Mouse (Mus musculus) kidney, postnatal 0 days (tissue): ENCODE results near the gene Olfr994. TPM values are rescaled to one million over a fixed set of nuclear protein-coding genes. Genes with fewer than 3 reads are reported as not detected.

Experiments
- ATAC-seq: fragments of 200-750 bp; cut with Nextera tagmentation; replicated peaks from 2 replicates; pipeline ENCODE4 v1.8.0; 2017; ENCODE audit warnings: low read depth, moderate number of reproducible peaks, moderate TSS enrichment, moderate library complexity; ENCODE audit not compliant: low FRiP score
- DNase-seq: peaks from one replicate; pipeline ENCODE4 v3.0.0-alpha.2; 2016; ENCODE audit warnings: low spot score
- H3K27ac ChIP-seq: fragments of 300-500 bp; sonication (generic); 2 replicates; pipeline ENCODE4 v1.5.1; 2014; ENCODE audit warnings: mild to moderate bottlenecking
- H3K27me3 ChIP-seq: fragments of 300-500 bp; sonication (generic); 2 replicates; pipeline ENCODE4 v1.6.1; 2014; ENCODE audit warnings: low read length, mixed read lengths; ENCODE audit not compliant: insufficient read depth
- H3K36me3 ChIP-seq: fragments of 300-500 bp; sonication (generic); 2 replicates; pipeline ENCODE4 v1.6.1; 2014; ENCODE audit warnings: low read length, mixed read lengths; ENCODE audit not compliant: insufficient read depth
- H3K4me1 ChIP-seq: fragments of 300-500 bp; sonication (generic); replicated peaks from 2 replicates; pipeline ENCODE4 v1.6.1; 2014; ENCODE audit warnings: antibody characterized with exemption, low read length, mixed read lengths; ENCODE audit not compliant: insufficient read depth
- H3K4me2 ChIP-seq: fragments of 300-500 bp; sonication (generic); 2 replicates; pipeline ENCODE4 v1.6.1; 2014; ENCODE audit warnings: mild to moderate bottlenecking, low read length, moderate library complexity, mixed read lengths
- H3K4me3 ChIP-seq: fragments of 300-500 bp; sonication (generic); replicated peaks from 2 replicates; pipeline ENCODE4 v1.5.1; 2014; ENCODE audit warnings: low read depth, low read length
- H3K9ac ChIP-seq: fragments of 300-500 bp; sonication (generic); 2 replicates; pipeline ENCODE4 v1.6.1; 2014; ENCODE audit warnings: low read depth, low read length
- H3K9me3 ChIP-seq: fragments of 300-500 bp; sonication (generic); replicated peaks from 2 replicates; pipeline ENCODE4 v1.6.1; 2016; ENCODE audit warnings: low read length, inconsistent platforms, mixed read lengths
- CTCF ChIP-seq: IDR thresholded peaks from 2 replicates; pipeline ENCODE4 v1.5.1; 2016; ENCODE audit warnings: antibody characterized with exemption, low read depth, mild to moderate bottlenecking, moderate library complexity
- WGBS: fragments of 180-500 bp; shearing (Covaris S2); extraction: QIAGEN DNeasy Blood & Tissue Kit; methylation state at CpG from one replicate; pipeline ENCODE4 v1.1.7; 2014; 5-methylcytosine and 5-hydroxymethylcytosine counted together
- polyA plus RNA-seq: library from polyadenylated mRNA; unstranded; fragments of >200 nt; fragmentation: Nextera tagmentation; extraction: Ambion mirVana; gene quantifications from 2 replicates; pipeline ENCODE4 v1.2.1, GENCODE M21; 2015

Olfr994 gene
- polyA plus RNA-seq = not detected in 2 replicates

DNA sequence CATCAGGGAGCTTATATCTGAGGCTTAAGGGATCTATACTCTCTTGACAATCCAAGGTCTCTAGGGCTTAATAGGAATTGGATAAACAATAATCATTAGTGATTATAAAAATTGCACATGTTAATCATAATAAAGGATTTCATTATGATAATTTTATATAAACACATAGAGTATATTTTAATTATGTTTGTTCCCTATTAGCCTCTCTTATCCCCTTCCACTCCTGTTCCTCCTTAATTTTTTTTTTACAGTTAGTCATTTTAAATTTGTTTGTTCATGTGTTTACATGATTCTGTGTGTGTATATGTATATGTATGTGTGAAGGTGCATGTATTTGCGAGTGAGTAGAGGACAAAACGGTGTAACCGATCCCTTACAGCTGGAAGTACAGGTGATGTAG is at the start of gene Olfr994:
TSS of gene Olfr994 (minus strand) at position 101 of the 400 bp plus-strand sequence.
- no peak within 1 kb of the TSS for H3K27ac ChIP-seq
- ATAC-seq = no peak

DNA sequence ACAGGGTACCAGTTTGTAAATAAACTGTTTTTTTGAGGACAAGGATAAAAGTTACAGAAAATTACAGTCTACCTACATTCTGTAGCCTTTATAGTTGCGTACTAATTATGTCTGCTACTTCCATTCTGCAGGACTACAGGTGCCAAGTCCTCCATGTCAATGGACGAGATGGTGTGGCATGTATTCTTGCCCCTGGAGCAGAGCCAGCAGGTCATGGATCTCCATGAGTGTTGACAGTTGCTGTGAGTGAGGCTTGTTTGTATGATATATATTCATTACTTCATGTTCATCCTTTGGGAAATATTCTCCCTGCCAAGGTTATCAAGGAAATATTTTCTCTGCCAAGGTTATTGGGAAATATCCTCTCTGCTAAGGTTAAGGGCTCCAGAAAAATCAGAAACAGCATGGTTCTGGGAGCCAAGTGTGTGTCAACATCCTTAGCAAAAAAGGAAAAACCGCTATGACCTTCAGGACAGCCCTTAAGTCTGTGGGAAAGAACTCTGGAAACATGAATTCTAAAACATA is 30.6 kb upstream of the Olfr994 start:
- no peak overlapping the region for H3K4me3 ChIP-seq
- H3K4me2 ChIP-seq = no peak overlapping the region
- DNase-seq (no peak), ATAC-seq (no peak)
- no peaks in the 10 kb centered on the region for H3K36me3 ChIP-seq
- H3K27me3 ChIP-seq = no peaks in the 10 kb centered on the region
- H3K9me3 ChIP-seq = no peaks in the 10 kb centered on the region
- 83% methylated on average over 3 of the region's 3 CpGs for WGBS
- no peak for TF ChIP-seq CTCF
- no peak overlapping the region for H3K27ac ChIP-seq
- no peaks in the 10 kb centered on the region for H3K4me1 ChIP-seq
- H3K9ac ChIP-seq = no peak overlapping the region

More for the DNA sequence above, at the start of gene Olfr994:
- 88% methylated on average over 3 of the region's 3 CpGs for WGBS
- no peak within 1 kb of the TSS for H3K9ac ChIP-seq
- H3K4me2 ChIP-seq = no peak within 1 kb of the TSS
- no peaks in the 10 kb centered on the region for H3K9me3 ChIP-seq
- no peaks in the 10 kb centered on the region for H3K36me3 ChIP-seq
- H3K4me1 ChIP-seq = no peaks in the 10 kb centered on the region
- H3K27me3 ChIP-seq = no peaks in the 10 kb centered on the region
- DNase-seq = no peak
- TF ChIP-seq CTCF = no peak
- H3K4me3 ChIP-seq = no peak within 1 kb of the TSS

DNA sequence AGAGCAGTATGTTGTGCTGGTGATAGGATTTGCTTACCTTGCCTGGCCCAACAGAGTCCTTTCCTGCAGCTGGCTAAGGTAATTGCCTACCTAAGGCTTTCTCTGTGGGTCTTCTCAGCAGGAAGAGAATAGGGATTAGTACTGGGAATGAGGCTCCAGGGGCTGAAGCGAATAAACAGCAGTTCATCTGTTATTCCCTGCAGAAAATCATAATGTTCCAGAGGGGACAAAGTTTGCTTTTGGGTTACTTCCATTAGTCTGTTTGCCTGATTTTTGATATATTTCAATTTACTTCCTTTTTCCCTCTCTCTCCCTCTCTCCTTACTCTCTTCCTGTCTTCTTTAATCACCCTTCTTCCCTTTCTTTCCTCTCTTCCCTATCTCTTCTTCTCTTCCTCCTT is 7.3 kb upstream of the Olfr994 start, which contains the start of gene Olfr995:
TSS of gene Olfr995 (minus strand) at position 101 of the 400 bp plus-strand sequence.
- no peaks in the 10 kb centered on the region for H3K9me3 ChIP-seq
- no peak within 1 kb of the TSS for H3K4me2 ChIP-seq
- 42% methylated on average over 1 of the region's 1 CpGs for WGBS
- H3K9ac ChIP-seq = no peak within 1 kb of the TSS
- DNase-seq = no peak
- no peaks in the 10 kb centered on the region for H3K4me1 ChIP-seq
- H3K27ac ChIP-seq = no peak within 1 kb of the TSS
- ATAC-seq = no peak
- H3K4me3 ChIP-seq = no peak within 1 kb of the TSS
- H3K27me3 ChIP-seq = no peaks in the 10 kb centered on the region
- H3K36me3 ChIP-seq = no peaks in the 10 kb centered on the region
- no peak for TF ChIP-seq CTCF

DNA sequence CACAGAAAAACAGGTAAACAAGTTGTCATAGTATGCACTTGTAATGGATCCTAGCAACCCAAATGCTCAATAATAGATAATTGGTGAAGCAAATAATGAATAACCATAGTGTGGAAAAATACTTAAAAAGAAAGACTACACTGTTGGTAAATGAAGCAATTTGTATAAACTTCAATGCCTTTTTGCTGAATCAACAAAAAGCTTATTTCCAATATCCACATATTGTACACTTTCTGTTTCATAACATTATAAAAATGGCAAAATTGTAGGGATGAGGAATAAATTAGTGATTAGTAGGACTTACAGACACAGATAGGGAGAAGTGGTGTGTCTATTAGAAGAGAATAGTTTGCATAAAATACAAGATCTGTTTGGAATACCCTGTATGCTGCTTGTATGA is 6.3 kb upstream of the Olfr994 start:
- H3K9ac ChIP-seq = no peak overlapping the region
- no peak for ATAC-seq
- no peak for DNase-seq

DNA sequence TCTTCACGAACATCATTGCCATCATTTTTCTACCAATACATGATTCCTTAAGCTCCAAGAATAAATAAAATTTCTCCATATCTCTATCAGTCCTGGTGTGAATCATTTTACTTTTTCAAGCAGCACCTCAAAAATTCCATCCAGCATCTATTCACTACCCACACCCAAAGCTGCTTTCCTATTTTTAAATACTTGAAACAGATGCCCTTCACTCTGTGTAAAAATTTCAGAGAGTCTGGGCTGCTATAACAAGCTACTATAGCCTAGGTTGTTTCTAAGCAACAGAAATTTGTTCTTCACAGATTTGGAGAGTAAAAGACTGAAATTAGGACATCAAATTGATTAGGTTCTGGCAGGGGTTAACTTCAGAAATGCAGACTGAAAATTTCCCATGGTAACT is 10.4 kb downstream of the Olfr994 start:
- no peak overlapping the region for H3K4me3 ChIP-seq
- no peak overlapping the region for H3K4me2 ChIP-seq
- H3K36me3 ChIP-seq = no peaks in the 10 kb centered on the region
- TF ChIP-seq CTCF = no peak
- no peaks in the 10 kb centered on the region for H3K4me1 ChIP-seq
- WGBS = 83% methylated on average over 1 of the region's 1 CpGs
- no peaks in the 10 kb centered on the region for H3K9me3 ChIP-seq
- ATAC-seq (no peak), DNase-seq (no peak)
- H3K27me3 ChIP-seq = no peaks in the 10 kb centered on the region
- no peak overlapping the region for H3K9ac ChIP-seq
- no peak overlapping the region for H3K27ac ChIP-seq

More for the DNA sequence above, 6.3 kb upstream of the Olfr994 start:
- H3K4me1 ChIP-seq = no peaks in the 10 kb centered on the region
- H3K9me3 ChIP-seq = no peaks in the 10 kb centered on the region
- no peak overlapping the region for H3K4me3 ChIP-seq
- H3K27ac ChIP-seq = no peak overlapping the region
- H3K36me3 ChIP-seq = no peaks in the 10 kb centered on the region
- H3K27me3 ChIP-seq = no peaks in the 10 kb centered on the region
- TF ChIP-seq CTCF = no peak
- H3K4me2 ChIP-seq = no peak overlapping the region

DNA sequence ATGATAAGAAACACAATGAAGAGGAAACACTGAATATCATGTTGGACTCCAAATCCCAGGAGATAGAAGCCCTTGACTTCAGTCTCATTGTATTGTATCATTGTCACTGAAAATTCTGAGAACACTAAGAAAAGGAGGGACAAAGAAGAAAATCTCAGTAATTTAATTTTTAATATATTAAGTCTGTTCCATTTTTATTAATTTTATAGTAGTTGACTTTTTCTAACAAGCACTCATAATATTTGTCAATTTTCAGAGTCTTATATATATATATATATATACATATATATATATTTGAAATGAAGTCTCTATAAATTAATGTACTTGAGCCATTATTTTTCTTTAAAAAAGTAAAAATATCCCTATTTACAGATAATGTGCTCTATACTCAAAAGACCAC is 21.5 kb downstream of the Olfr994 start, which contains the start of gene Olfr993:
TSS of gene Olfr993 (minus strand) at position 101 of the 400 bp plus-strand sequence.
- no peaks in the 10 kb centered on the region for H3K36me3 ChIP-seq
- no peaks in the 10 kb centered on the region for H3K27me3 ChIP-seq
- H3K9me3 ChIP-seq = no peaks in the 10 kb centered on the region
- DNase-seq (no peak), ATAC-seq (no peak)
- H3K27ac ChIP-seq = no peak within 1 kb of the TSS
- no peak within 1 kb of the TSS for H3K4me3 ChIP-seq
- no peak within 1 kb of the TSS for H3K9ac ChIP-seq
- no peak for TF ChIP-seq CTCF
- no peaks in the 10 kb centered on the region for H3K4me1 ChIP-seq
- H3K4me2 ChIP-seq = no peak within 1 kb of the TSS

DNA sequence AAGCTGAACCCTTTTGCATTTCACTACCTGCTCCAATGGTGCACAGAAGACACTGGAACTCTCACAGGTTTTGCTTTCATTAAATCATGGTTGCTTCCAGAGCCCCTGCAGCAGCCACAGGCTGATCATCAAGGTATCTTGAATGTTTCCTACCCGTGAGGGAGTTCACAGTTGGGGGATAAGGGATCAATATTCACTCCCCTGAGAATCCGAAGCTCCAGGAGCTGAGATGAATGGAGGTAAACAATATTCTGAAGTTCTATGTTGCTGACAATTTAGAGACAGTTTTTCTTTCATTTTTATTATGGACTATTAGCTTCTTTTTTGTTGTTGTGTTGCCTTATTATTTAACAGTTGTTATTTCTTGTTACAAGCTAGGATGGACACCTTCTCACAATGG is 26.9 kb downstream of the Olfr994 start, which contains the start of gene Olfr992:
TSS of gene Olfr992 (minus strand) at position 101 of the 400 bp plus-strand sequence.
- no peak for TF ChIP-seq CTCF
- no peak within 1 kb of the TSS for H3K9ac ChIP-seq
- DNase-seq (no peak), ATAC-seq (no peak)
- no peak within 1 kb of the TSS for H3K4me3 ChIP-seq
- H3K4me1 ChIP-seq = no peaks in the 10 kb centered on the region
- H3K4me2 ChIP-seq = no peak within 1 kb of the TSS
- no peaks in the 10 kb centered on the region for H3K9me3 ChIP-seq
- H3K27me3 ChIP-seq = no peaks in the 10 kb centered on the region
- no peaks in the 10 kb centered on the region for H3K36me3 ChIP-seq
- no peak within 1 kb of the TSS for H3K27ac ChIP-seq
- 51% methylated on average over 2 of the region's 2 CpGs for WGBS

Other genes with a start within 250 kb of the Olfr994 start
- gene Lrrc55, start 239.3 kb downstream of the Olfr994 start, polyA plus RNA-seq = 0.47 and 0.84 TPM in 2 replicates
- not detected in 2 replicates for gene Olfr987, start 97.1 kb downstream of the Olfr994 start, polyA plus RNA-seq
- gene Olfr988, start 73.2 kb downstream of the Olfr994 start, polyA plus RNA-seq = not detected in 2 replicates
- not detected in 2 replicates for gene Olfr992, start 27.0 kb downstream of the Olfr994 start, polyA plus RNA-seq
- gene Olfr993, start 21.6 kb downstream of the Olfr994 start, polyA plus RNA-seq = not detected in 2 replicates
- not detected in 2 replicates for gene Olfr995, start 7.2 kb upstream of the Olfr994 start, polyA plus RNA-seq
- gene 4833423E24Rik, start 82.6 kb upstream of the Olfr994 start, polyA plus RNA-seq = not detected in 2 replicates
- gene Olfr996, start 142.8 kb upstream of the Olfr994 start, polyA plus RNA-seq = not detected in 2 replicates
- not detected in 2 replicates for gene Olfr998, start 152.5 kb upstream of the Olfr994 start, polyA plus RNA-seq
- gene Olfr1000, start 175.5 kb upstream of the Olfr994 start, polyA plus RNA-seq = not detected in 2 replicates
- not detected in 2 replicates for gene Olfr1002, start 214.3 kb upstream of the Olfr994 start, polyA plus RNA-seq
- gene Olfr154, start 228.0 kb upstream of the Olfr994 start, polyA plus RNA-seq = not detected in 2 replicates
- not detected in 2 replicates for gene Olfr1006, start 242.3 kb upstream of the Olfr994 start, polyA plus RNA-seq